Mouse (Mus musculus): ENCODE data around the gene Fam72a.

Fam72a gene

GRCm38 (mm10) chr1:131527281-131528080 lies at the start of gene Fam72a, which contains the start of gene Srgap2:
TSS of gene Fam72a (plus strand) at chr1:131527903.
TSS of gene Srgap2 (minus strand) at chr1:131527352.
- in situ Hi-C loops (cut with MboI, MseI), result loop anchor here in 1 of 2 experiments (10.0 kb wide), 1 partner anchor 423 kb away; no protein-coding TSS in a partner anchor

DNA sequence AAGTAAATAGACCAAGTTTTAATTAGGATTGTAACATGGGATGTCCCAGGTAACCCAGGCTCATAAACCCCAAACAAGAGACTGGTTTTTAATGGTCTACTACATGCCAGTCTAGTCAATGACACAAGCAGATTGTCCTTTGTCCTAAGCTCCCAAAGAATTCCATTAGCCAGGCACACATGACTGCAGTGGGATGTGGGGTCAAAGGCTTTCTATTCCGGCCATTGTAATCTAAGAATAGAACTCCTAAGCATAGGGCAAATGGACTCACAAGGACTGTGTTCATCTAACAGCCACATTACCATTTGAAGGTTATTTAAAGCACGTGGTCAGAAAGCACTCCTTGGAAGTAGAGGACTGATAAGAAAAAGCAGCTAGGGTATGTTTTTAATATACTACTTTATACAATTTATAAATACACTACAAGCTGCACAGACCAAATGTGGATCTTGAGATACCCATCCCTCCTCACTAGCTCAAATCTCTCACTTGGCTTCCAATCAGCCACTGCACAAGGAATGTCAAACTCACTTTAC lies 48.9 kb upstream of the Fam72a start:
- in situ Hi-C loops (cut with MboI, MseI), result no loop called here

GRCm38 (mm10) chr1:131481391-131481790 lies 46.3 kb upstream of the Fam72a start:
- in situ Hi-C loops (cut with MboI, MseI), result loop anchor here in 1 of 2 experiments (5.0 kb wide), 1 partner anchor 71 kb away; no protein-coding TSS in a partner anchor

DNA sequence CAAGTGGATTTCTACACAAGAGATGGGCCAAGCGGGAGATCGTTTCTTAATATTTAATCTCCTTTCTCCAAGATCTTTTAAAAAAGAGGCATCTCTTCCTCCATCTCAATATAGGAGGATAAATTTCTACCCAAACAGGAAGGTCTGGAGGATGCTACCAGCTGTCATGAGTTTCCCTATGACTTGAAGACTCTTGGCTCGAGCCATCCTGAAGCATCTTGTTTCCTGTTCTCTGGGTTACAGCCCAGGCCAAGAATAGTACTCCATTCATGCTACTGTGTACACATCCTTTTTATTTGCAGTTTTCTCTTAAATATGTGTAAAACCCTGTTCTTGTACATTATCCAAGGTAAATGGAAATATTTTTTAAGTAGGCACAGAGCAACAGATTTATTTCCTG lies 45.5 kb upstream of the Fam72a start:
- in situ Hi-C loops (cut with MboI, MseI), result loop anchor here in 1 of 2 experiments (5.0 kb wide), 1 partner anchor 70 kb away; no protein-coding TSS in a partner anchor

GRCm38 (mm10) chr1:131486094-131486850 lies 41.4 kb upstream of the Fam72a start:
- in situ Hi-C loops (cut with MboI, MseI), result no loop called here

- in situ Hi-C loops (cut with MboI, MseI), result no loop called here
Measured at GRCm38 (mm10) chr1:131489312-131489711, 38.4 kb upstream of the Fam72a start.

- in situ Hi-C loops (cut with MboI, MseI), result no loop called here
Measured at GRCm38 (mm10) chr1:131491579-131491978, 36.1 kb upstream of the Fam72a start.

DNA sequence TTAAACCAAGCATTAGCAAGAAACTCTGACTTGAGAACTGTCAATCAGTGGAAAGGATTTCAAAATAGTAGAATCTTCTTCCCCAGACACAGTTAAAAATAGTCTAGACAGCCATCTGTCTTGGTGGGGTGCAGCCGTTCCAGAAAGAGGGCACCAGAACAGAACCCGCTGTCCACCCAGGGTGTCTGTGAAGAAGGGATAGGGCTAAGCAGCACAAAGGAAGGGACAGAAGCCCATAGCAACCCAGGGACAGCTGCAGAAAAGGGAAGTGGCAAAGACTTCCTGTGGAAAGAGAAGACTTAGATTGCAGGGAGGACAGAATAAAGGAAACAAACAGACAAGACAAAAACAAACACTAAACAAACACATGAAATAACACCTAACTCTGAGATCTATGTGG lies 35.3 kb upstream of the Fam72a start:
- in situ Hi-C loops (cut with MboI, MseI), result no loop called here

DNA sequence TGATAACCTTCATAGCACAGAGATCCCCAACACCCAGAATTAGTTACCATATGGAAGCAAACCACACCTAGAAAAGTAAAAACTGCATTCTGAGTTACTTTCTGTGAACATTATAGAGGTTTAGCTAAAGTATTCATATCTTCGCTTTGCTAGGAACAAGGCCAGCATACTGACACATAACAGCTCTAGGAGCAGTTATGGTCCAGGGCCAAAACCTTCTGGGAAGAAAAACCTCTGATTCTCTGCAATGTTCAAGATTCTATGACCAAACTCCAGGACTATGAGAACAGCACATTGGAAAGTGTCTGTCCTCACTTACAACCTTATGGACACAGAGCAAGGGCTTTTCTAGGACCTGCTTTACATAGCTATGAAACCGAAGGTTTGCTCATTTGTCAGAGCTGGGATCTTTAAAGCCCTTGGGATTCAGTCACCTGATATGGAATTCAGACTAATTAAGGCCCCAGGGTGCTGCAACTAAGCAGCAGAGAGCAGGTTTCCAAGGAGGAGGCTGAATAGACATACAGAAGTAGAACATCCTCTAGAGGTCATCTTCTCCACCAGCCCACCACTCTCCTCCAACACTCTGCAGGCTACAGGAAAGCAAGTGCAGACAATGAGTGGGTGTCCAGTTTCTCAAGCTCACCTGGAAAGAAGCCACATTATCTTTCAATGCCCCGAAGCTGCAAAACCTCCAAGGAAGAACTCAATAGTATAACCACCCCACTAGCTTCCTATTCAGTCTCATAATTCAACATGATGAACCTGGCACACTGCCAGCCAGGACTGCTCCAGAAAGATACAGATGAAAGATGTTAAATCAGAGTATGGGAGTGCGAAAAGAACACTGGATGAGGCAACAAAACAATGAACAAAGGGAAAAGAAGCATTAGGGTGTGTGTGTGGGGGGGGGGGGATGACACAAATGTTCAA lies 33.5 kb upstream of the Fam72a start:
- in situ Hi-C loops (cut with MboI, MseI), result no loop called here

- in situ Hi-C loops (cut with MboI, MseI), result no loop called here
Measured at GRCm38 (mm10) chr1:131498231-131498630, 29.5 kb upstream of the Fam72a start.

GRCm38 (mm10) chr1:131501681-131502080 lies 26.0 kb upstream of the Fam72a start:
- in situ Hi-C loops (cut with MboI, MseI), result no loop called here

- in situ Hi-C loops (cut with MboI, MseI), result no loop called here
Measured at GRCm38 (mm10) chr1:131511131-131511530, 16.6 kb upstream of the Fam72a start.

GRCm38 (mm10) chr1:131511661-131512500 lies 15.8 kb upstream of the Fam72a start:
- in situ Hi-C loops (cut with MboI, MseI), result no loop called here

DNA sequence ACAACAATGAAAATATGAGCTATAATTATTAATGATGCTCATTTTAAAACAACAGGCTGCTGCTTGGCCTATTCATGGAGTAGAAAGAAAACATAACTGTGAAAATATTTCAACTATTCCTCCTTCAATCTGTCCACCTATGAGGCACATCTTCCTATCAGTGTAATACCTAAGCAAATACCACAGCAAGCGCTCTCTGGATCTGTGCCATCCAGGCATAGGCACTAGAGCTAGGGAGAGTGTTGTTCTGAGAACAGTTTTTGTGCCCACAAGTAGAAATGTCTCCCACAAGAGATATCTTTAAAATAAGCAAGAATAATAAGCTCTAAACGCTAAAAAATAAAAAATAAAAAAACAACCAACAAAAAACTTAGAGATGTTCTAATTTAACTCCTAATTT lies 14.6 kb upstream of the Fam72a start:
- in situ Hi-C loops (cut with MboI, MseI), result no loop called here

- in situ Hi-C loops (cut with MboI, MseI), result no loop called here
Measured at GRCm38 (mm10) chr1:131514197-131514596, 13.5 kb upstream of the Fam72a start.

GRCm38 (mm10) chr1:131516588-131516987 lies 11.1 kb upstream of the Fam72a start:
- in situ Hi-C loops (cut with MboI, MseI), result no loop called here

DNA sequence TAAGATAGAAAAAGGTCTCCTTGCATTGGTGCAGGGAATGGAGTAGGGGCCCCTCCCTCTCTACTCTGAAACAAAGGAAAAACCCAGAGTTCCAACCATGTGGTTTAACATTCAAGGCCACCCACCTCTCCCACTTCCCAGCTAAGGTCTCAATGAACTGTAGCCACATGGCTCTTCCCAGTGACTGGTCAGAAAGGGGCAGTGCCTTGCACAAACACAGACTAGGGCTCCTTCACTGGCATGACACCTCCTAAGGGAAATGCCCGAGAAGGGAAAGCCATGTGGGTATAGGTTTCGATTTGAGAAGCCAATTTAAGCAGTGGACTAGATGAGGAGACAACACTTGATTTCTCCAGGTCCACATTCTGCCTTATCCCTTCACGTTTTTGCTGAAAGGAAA lies 3.9 kb upstream of the Fam72a start:
- in situ Hi-C loops (cut with MboI, MseI), result loop anchor here in 1 of 2 experiments (10.0 kb wide), 1 partner anchor 419 kb away; no protein-coding TSS in a partner anchor

DNA sequence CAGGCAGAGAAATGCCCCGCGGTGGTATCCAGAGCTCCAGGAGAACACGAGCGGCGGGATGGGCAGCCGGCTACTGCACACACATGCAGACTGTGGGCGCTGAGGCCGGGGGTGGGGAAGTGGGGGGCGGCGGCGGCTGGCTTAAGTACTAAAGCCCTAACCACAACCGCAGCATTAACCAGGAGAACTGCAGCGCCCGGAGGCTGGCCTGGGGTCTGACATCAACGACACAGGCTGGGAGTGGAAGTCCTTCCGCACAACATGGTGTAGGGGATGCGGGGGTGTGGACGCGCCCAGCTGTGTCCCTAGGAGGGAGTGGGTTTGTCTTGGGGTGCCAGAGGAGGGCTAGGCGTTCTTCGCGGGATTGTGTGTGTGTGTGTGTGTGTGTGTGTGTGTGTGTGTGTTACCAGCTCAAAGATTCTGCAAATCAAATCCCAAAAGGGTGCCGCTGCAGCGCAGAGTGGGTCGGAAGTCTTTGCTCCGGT lies 2.6 kb upstream of the Fam72a start:
- in situ Hi-C loops (cut with MboI, MseI), result loop anchor here in 1 of 2 experiments (10.0 kb wide), 1 partner anchor 420 kb away; no protein-coding TSS in a partner anchor

- in situ Hi-C loops (cut with MboI, MseI), result loop anchor here in 1 of 2 experiments (10.0 kb wide), 1 partner anchor 421 kb away; no protein-coding TSS in a partner anchor
Measured at GRCm38 (mm10) chr1:131525586-131526271, 2.0 kb upstream of the Fam72a start.

Measured in T-helper 17 cell (primary cell).